Mouse (Mus musculus) heart, postnatal 36 days (tissue): ENCODE results near the gene Serinc1. TPM values are rescaled to one million over a fixed set of nuclear protein-coding genes. Genes with fewer than 3 reads are reported as not detected.
A peak's percentile ranks its signal among the peaks of the same experiment; 100 is the strongest.

ENCODE experiments used
- DNase-seq, 2 experiments: peaks; one replicate each; pipeline ENCODE4 v3.0.0; 2021 to 2022
- intact Hi-C: fragments of 180-260 bp; cut with DNase I; formaldehyde crosslinking; loops from one replicate; pipeline ENCODE4 v1.15.1; 2025
- total RNA-seq, 2 experiments: library from RNA; stranded (reverse); gene quantifications; 2 replicates each; pipeline ENCODE4 v1.2.3; 2021

Serinc1 gene
- total RNA-seq, 2 experiments from 2014 or later, result 282 to 310 TPM

DNA sequence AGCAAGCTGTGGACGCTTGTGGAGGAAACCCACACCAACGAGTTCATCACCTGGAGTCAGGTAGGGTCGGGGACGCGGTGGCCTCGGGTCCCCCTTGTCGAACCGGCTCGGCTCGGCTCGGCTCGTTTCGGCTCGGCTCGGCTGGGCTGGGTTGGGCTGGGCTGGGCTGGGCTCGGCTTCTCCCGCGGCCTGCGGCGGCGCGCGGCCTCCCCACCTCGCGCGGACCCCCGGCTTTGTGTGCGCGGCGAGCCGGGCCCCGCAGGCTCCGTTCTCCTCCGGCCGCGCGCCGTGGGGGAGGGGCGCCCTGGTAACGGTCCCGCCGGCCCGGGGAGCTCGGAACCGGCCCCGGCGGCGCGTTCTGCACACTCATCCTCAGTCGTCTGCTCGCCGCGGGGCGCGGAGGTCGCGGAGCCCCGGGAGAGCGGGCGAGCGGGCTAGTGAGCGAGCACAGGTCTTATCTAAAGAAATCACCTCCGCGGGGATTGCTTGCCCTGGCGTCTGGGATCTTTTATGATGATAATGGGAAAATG is 45.7 kb downstream of the Serinc1 start:
- intact Hi-C loops, result loop anchor here (1.0 to 10.0 kb wide), 3 partner anchors 45 to 1262 kb away; partner anchors contain the start of genes Smpdl3a and Tbc1d32

DNA sequence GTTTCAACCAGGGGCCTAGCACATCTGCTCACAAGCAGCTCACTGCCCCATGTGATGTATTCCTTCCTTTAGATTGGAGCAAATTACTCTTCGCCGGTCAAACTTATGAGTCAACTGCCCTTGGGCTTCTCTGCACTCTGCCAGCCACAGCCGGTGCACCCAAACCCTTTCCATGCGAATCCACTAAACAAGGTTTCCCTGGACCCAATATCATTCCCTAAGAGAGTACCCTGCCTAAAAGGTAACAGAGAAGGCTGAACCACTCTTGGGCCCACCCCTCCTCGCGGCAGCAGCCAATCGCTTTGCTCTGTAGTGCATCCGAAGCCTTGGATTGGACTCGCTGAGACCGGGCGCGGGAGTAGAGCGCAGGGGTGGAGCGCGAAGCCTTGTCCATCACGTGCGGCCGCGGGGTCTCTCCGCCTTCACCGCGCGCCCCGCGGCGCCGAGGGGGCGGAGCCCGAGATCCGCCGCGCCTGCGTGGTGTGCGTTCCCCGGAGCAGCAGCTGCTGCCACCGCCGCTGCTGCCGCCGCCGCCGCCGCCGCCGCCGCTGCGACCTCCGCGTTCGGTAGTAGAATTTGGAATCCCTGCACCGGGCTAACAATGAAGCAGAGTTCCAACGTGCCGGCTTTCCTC is 46.3 kb downstream of the Serinc1 start, which contains the start of gene Hsf2:
Gene Hsf2, plus strand, starts transcription at position 478 of the 634 bp plus-strand sequence.
- DNase-seq, result peak; percentile 93
- intact Hi-C loops, result loop anchor here (1.0 to 10.0 kb wide), 3 partner anchors 45 to 1261 kb away; partner anchors contain the start of genes Smpdl3a and Tbc1d32

More for the DNA sequence above, 45.7 kb downstream of the Serinc1 start:
- DNase-seq, result peak in 1 of 2 experiments; percentile 73

DNA sequence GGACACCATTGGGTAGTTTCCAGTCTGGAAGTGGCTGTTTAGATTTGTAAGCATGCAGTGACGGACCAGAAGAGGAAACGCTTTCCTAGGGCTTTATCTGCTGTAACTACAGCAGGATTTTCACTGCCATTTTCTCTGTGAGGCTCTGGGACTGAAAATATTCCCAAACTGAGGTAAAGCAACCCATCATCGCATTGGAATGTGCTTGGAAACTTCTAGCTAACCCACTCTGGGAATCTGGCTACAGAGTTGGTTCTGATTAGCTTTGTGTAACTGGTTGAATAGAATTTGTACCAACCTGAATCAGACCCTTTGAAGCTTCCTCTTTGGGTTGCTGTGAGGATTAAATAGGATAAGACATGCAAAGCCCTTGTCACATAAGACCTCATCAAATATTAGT is 47.6 kb downstream of the Serinc1 start:
- no peak for DNase-seq
- intact Hi-C loops, result loop anchor here (10.0 kb wide), 2 partner anchors 310 to 1260 kb away; partner anchors contain the start of genes Smpdl3a and Tbc1d32

DNA sequence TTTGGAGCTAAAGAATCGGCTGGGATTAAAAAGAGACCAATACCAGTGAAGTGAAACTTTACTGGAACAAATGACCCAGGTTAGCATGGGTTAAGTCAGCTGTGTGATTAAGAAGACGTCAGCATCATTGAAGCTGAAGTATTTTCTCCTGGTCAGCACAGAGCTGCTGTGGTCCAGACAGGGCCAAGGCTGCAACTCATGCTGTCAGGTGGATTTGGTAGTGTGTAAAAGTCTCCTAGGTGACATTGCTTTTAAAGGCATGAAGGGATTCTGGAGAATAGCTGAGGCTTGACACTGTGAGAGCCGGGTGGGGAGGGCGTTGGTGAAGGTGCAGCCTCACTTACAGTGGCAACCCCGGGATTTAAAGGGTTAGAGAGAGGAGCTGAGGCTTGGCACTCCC is 50.6 kb downstream of the Serinc1 start:
- intact Hi-C loops, result loop anchor here (10.0 kb wide), 2 partner anchors 313 to 1257 kb away; partner anchors contain the start of genes Smpdl3a and Tbc1d32

DNA sequence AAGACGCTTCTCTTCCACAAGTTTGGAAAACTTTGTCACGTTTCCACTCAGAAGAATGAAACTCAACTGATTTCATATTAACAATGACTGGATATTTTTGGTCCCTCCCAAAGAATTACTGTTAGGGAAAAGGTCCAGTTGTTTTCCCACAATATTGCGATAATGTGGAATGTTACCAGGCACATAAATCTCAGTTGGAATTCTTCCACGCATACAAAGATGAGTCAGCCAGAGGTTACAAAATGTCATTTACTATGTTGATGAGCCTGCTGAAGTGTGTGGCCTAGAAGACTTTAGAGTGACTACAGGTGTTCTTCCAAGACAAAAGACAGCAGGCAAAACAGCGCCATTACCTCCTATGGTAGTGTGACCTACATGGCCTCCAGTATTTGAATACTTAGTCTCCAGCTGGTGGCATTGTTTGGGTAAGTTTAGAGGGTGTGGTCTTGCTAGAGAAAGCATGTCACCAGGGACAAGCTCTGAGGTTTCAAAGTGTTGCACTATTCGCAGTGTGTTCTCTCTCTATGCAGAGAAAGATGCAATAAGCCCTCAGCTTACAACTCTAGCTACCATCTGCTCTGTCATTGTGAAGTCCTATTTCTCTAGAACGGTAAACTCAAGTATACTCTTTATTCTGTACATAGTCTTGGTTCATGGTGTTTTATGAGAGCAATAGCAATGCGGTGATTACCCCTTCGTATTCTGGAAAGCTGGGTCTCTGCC is 55.0 kb downstream of the Serinc1 start:
- intact Hi-C loops, result no loop called here
- no peak for DNase-seq

More for the DNA sequence above, 50.6 kb downstream of the Serinc1 start:
- DNase-seq, result no peak

Other genes with a start within 250 kb of the Serinc1 start
- 10 to 100 TPM; 13.7 to 18.0 TPM for gene Hsf2, start 46.1 kb downstream of the Serinc1 start, total RNA-seq
- gene Pkib, start 99.5 kb upstream of the Serinc1 start, total RNA-seq, result under 1 TPM; 0.31 to 0.79 TPM